Mouse (Mus musculus): Measurements from ENCODE around the gene Ergic1.

Gene Ergic1

GRCm38 (mm10) chr17:26625521-26626010, 64.3 kb downstream of the Ergic1 start:
- no peak for DNase-seq (ENCODE audit: extremely low spot score)

- DNase-seq (ENCODE audit: extremely low spot score): no peak
Observed at GRCm38 (mm10) chr17:26628479-26628878, 67.2 kb downstream of the Ergic1 start.

- DNase-seq (ENCODE audit: extremely low spot score): no peak
Observed at GRCm38 (mm10) chr17:26628936-26629335, 67.6 kb downstream of the Ergic1 start.

- no peak for DNase-seq (ENCODE audit: extremely low spot score)
Observed at GRCm38 (mm10) chr17:26631811-26632327, 70.6 kb downstream of the Ergic1 start.

GRCm38 (mm10) chr17:26633186-26633585, 71.9 kb downstream of the Ergic1 start:
- DNase-seq (ENCODE audit: extremely low spot score): no peak

- no peak for DNase-seq (ENCODE audit: extremely low spot score)
Observed at GRCm38 (mm10) chr17:26633926-26634325, 72.6 kb downstream of the Ergic1 start.

- DNase-seq (ENCODE audit: extremely low spot score): no peak
Observed at GRCm38 (mm10) chr17:26634539-26634938, 73.2 kb downstream of the Ergic1 start.

GRCm38 (mm10) chr17:26635951-26636350, 74.7 kb downstream of the Ergic1 start:
- DNase-seq (ENCODE audit: extremely low spot score): no peak

- no peak for DNase-seq (ENCODE audit: extremely low spot score)
Observed at GRCm38 (mm10) chr17:26637851-26638250, 76.6 kb downstream of the Ergic1 start.

GRCm38 (mm10) chr17:26638655-26639054, 77.4 kb downstream of the Ergic1 start:
- peak; percentile 62 for DNase-seq (ENCODE audit: extremely low spot score)

GRCm38 (mm10) chr17:26639791-26640190, 78.5 kb downstream of the Ergic1 start:
- DNase-seq (ENCODE audit: extremely low spot score): no peak

- DNase-seq (ENCODE audit: extremely low spot score): no peak
Observed at GRCm38 (mm10) chr17:26640286-26640740, 79.0 kb downstream of the Ergic1 start.

GRCm38 (mm10) chr17:26643456-26643855, 82.2 kb downstream of the Ergic1 start:
- no peak for DNase-seq (ENCODE audit: extremely low spot score)

- no peak for DNase-seq (ENCODE audit: extremely low spot score)
Observed at GRCm38 (mm10) chr17:26643993-26644392, 82.7 kb downstream of the Ergic1 start.

- DNase-seq (ENCODE audit: extremely low spot score): peak; percentile 31
Observed at GRCm38 (mm10) chr17:26644509-26645410, 83.5 kb downstream of the Ergic1 start.

GRCm38 (mm10) chr17:26645411-26645854, 84.1 kb downstream of the Ergic1 start:
- DNase-seq (ENCODE audit: extremely low spot score): no peak

GRCm38 (mm10) chr17:26647283-26647682, 86.0 kb downstream of the Ergic1 start:
- no peak for DNase-seq (ENCODE audit: extremely low spot score)

GRCm38 (mm10) chr17:26649565-26649964, 88.3 kb downstream of the Ergic1 start:
- DNase-seq (ENCODE audit: extremely low spot score): no peak

GRCm38 (mm10) chr17:26650451-26651363, 89.4 kb downstream of the Ergic1 start:
- DNase-seq (ENCODE audit: extremely low spot score): no peak

GRCm38 (mm10) chr17:26658854-26659572, 97.7 kb downstream of the Ergic1 start:
- DNase-seq (ENCODE audit: extremely low spot score): no peak

- DNase-seq (ENCODE audit: extremely low spot score): no peak
Observed at GRCm38 (mm10) chr17:26659573-26659915, 98.3 kb downstream of the Ergic1 start.

Measured in embryo, embryonic 9.5 days (tissue).